Mouse (Mus musculus) spleen, adult 12 weeks (tissue): ENCODE results near the gene Zfhx3.
A peak's percentile ranks its signal among the peaks of the same experiment; 100 is the strongest.

Experiments
- DNase-seq: peaks from one replicate; pipeline ENCODE4 v3.0.0; 2022; ENCODE audit warnings: low spot score

Gene Zfhx3

DNA sequence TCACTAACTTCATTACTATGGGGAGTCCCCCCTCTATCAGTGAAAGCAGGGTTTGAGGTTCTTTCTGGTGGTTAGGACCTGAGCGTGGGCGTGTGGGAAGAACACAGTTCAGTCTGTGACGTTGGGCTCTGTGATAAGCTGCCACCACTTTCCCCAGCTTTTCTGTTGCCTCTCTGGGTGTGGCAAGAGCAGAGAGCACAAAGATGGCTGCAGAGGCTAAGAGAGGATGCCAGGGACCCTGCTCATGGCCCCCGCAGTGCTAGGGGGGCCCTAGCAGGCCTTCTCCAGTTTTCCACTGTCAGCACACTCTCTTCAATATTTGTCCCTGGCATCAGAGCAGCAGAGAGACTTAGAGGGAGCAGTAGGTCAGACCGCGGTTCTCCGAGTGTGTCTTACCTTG lies 924.0 kb downstream of the Zfhx3 start:
- no peak for DNase-seq

DNA sequence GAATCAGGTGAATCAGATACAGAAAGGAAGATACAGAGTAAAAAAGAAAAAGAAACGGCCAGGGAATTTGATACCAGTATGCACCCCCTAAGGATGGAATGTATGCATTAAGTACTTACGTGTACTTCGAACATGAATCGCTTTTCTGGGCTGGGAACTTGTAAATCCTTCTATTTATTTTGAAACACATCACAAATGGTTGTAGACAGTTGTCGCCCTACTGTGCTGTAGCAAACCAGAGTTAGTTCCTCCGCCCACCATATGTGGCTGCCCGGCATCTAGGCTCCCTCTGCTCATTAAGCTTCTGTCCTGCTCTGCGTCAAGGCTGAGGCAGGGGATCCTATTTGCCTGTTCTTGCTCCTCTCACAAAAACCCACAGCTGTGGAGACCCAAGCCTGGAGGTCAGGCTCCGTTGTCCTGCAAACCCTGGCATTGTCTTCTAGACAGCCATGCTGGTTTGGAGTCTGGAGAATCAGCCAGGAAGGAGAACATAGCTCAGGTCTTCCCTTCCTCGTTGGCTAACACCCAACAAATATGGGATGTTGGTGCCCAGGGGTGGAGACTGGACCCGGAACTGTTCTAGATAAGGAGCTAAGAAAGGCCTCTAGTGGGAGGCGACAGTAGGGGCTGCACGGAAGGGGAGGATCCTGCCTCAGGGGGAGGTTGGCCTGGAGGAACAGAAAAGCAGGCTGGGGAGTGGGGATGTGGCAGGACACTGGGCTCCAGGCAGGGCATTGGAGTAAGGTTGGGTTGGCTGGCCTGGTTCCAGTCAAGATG lies 925.2 kb downstream of the Zfhx3 start:
- no peak for DNase-seq

DNA sequence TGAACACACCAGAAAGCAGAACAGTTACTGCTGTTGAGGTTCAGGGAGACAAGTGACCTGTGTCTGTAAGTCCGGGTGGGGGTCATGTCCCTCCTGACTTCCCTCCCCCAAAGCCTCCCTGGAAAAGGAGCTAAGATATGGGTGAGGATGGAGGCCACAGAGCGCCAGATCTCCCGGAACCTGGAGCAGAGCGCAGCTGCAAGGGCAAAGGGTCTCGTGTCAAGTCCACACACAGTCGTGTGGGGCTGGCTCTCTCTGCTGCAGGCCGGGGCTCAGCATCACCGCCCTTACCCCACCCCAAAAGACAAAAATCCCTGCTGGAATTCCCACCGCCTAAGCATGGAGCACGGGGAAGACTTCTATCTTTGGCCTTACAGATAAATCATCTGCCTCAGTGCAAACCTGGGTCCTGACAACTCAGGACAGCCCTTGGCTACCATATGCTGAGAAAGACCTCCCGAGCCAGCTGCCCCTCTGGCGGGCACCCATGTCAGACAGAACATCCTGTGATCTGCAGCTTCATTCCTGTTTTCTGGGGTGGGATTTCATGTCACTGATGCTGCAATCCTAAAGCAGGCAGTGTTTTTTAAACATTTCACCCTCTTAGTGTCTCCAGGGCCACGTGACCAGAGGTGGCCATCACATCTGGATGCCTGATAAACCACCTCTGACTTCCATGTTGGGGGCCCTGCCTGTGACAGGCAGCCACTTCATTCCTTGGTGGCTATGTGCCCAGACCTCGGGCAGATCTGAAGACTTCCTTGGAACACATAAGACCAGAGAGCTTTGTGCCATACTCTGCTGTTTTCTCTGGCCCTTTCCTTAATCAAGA lies 926.0 kb downstream of the Zfhx3 start:
- no peak for DNase-seq

DNA sequence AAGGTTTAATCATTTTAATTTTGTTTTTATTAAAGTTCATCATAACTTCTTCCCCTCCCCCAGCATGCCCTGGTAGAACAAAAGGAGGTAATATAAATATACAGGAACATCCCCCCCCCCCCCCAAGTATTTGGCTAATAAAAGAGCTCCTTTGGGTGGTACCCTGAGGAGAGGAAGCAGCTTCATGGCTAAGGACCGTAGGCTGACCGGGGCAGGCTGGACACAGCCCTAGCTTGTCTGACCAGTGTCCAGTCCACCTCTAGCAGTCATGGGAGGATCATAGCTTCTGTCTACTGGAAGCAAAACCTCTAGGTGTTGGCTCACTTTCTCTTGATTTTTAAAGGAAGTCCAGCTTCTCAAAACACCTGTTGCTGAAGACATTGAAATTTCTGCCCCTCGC lies 927.0 kb downstream of the Zfhx3 start:
- DNase-seq = no peak

DNA sequence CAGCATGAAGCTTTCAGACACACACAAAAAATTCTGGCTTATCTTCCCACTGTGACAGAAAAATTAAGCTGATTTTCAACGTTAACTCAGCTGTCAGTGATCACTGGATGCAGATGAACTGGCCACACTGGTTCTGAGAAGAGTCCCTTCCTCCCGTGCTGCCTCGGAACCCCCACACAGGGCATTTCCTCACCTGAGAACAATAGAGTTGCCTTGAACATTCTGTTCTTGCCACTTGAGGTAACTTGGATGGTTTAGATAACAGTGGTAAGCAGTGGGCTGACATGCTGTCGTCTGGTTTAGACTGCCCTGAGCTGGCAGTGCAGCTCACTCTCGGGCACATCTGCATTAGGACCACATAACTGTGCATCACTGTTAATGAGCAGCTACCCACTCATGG lies 927.5 kb downstream of the Zfhx3 start:
- no peak for DNase-seq

DNA sequence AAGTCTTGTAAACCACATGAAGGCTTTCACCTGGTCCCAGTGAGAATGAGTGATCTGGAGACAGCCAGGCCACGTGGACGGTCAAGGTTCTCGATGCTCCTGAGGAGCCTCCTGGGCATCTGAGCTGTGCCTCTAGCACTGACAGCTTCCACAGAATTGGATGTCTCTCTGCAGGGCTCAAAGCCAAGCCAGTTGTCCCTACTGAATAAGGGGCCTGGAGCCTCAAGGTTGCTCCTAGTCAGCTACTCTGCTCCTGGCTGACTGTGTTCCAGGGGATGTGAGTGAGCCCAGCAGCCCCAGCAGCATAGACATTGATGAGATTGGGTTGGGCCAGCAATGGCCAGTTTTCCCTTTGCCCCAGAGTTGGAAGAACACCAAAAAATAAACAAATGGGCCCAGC lies 927.9 kb downstream of the Zfhx3 start:
- no peak for DNase-seq

DNA sequence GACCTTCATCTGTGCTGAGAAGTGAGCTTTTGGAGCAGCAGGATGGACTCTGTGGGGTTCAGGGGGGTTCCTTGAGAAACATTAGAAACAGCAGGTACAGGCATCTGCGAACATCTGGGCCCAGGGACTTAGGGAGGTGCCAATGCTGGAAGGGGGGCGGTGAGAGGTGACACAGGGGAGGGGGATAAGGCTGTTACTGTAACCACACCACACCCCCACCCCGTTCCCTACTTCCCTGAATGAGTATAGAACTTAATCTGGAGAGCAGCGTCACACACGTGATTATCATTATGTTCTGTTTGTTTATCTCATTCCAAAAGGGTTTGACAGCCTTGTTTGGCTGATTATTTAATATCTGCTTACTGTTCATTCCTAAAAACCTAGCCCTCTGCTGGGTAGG lies 933.3 kb downstream of the Zfhx3 start:
- no peak for DNase-seq

DNA sequence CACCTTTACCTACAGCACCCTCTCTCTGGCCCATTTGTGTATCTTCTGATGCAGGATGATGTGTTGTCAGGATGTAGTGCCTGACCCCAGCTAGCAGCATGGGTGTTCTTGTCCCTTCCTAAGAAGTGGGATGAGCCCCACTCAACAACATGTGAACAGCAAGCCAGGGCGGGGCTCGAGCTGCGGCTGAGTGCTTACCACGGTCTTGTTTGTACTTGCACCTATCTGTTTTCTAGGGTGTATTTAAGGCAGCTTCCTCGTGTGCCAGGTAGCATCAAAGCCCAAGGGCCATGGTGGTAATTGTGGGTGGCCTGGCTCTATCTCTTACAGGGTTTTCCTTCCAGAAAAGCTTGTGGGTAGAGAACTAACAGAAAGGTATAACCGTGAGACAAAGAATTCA lies 937.7 kb downstream of the Zfhx3 start:
- no peak for DNase-seq

DNA sequence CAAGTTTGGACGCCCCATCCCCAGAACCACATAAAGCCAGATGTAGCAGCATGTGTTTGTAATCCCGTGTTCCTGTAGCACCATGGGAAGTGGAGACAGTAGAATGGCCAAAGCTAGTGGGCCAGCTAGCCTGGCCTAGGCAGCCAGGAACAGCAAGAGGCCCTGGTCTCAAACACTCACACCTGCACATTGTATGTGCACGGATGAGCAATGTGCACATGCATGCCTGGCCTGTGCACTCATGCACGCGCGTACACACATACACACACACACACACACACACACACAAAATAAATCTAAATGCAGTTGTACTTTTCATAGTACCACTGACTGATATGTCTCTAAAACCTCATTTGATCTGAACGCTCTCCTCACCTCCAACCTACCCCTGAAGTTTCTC lies 938.9 kb downstream of the Zfhx3 start:
- no peak for DNase-seq

DNA sequence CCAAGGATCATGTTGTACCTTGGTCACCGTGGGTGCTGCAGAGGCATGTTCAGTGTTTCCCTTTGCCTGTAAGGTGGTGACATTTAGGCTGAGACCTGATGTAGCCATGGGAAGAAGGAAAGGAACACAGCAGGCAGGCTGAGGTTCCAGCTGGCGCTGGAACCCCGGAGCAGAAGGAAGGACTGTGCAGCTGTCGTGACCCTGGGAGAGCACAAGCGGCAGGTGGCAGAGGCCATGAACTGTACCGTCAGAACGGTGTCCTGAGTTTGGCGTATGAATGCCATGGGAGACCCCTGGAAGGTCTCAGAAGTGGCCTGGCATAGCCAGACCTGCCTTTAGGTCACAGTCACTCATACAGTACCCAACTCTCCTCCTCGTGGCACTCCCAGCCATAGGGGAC lies 939.6 kb downstream of the Zfhx3 start:
- no peak for DNase-seq

DNA sequence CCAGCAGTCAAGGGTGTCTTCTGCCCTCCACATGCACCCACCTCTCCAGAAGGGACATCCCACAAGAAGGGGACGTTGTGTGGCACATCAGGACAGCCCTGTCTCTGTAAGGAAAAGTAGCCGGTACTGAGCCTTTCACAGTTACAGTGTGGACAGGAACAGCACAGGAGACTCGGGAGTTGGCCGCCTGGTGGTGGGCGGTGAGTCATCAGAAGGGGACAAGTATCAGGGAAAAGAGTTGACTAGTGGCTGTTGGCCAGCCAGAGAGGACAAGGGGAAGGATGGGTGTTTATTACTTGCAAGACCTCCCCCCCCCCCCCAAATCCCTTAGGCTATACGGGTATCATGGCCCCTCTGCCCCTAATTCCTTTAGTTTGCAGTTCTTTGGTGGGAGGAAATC lies 940.9 kb downstream of the Zfhx3 start:
- no peak for DNase-seq

DNA sequence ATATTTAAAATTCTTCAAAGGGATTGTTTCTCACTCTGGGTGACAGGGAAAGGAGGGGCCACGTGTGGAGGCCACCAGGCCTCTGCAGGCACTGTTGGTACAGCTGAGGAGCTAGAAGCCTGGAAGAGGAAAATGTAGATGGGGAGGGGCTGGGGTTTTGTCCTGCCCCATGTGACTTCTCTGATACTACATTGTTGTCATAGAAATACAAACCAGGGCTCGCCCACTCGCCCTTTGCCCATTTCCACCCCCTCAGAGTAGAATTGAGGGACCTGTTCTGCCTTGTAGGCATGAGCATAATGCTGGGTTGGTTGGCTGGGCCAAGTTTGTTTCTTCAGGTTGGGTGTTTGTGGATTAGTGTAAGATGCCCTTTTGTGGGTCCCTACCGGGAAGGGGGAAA lies 942.5 kb downstream of the Zfhx3 start:
- no peak for DNase-seq

DNA sequence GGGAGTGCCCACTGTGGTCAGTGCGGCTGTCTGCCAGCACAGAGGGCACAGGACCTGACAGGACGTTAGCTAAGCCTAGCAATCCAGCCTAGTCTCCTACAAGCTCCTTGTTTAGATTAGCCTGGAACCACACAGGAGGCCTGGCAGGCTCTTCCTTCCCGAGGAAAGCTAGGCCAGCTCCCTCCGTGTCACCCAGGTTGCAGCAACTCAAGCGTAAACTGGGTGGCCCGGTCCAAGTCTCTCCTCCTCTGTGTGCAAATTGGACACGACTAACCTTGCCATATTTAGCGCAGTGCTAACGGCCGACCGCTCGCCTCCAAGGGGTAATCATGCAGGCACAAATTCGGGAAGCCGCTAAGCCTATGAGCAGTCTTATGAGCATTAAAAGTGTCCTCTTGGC lies 943.0 kb downstream of the Zfhx3 start:
- DNase-seq = no peak

DNA sequence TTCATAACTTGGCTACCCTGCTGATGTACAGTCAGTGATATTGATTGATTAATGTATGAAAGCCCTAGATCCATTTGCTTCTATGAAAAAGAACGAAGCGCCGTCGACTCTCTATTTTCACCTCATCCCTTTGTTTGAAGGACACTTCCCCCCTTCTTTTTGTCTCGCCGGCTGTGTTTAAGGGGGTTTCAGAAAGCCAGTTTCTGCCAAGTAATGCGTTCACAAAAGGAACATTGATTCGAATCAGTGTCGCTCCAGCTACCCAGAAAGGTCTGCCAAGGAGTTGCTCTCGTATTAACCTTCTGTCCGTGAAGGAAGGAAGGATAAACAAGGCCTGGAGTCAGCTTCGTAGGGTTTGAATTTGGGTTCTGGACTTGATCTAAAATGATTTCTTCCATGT lies 943.4 kb downstream of the Zfhx3 start:
- no peak for DNase-seq

DNA sequence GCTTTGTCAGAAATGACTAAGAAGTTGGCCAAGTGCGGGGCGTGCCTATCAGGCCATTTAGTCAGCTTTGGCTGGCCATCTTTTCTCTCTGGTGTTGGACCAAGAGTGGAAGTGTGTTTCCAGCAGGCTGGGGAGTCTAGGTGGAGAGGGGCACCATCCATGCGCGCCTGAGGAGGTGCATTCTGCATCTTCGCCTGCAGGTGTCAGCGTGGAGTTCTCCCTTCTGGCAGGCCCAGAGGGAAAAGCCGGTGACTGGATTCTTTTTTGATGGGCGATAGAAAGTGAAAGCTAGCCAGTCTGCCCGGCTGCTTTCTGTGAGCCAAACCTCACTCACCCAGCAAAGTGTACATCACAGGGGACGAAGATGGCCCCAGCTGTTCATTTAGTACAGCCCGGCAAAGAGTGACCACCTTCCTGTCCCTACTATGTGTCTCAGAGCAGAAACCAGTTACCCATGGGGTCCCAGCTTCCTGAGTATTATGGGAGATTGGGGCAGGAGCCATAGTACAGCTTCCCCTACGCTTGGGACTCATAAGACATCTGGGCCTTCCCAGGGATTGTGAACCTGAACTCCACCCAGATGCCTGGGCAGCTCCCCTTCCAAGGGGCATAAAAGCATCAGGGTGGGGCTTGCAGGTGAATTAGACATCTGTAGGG lies 944.3 kb downstream of the Zfhx3 start:
- DNase-seq = peak; percentile 44

DNA sequence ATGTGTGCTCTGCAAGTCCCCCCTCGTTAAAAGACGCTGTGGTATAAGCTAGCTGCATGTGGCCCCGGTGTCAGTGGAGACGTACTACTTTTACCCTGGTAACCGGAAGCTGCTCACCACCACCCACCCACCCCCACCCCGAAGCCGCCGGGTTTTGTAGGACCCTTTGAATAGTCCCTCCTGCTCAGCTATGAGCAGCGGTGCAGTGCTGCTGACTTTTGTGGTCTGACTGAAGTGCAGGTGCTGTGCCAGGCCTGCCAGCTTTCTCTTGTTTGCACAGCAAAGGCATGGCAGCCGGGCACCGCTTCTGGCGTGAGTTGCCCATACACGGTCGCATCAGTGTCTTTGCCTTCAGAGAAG lies 944.8 kb downstream of the Zfhx3 start:
- DNase-seq = no peak

DNA sequence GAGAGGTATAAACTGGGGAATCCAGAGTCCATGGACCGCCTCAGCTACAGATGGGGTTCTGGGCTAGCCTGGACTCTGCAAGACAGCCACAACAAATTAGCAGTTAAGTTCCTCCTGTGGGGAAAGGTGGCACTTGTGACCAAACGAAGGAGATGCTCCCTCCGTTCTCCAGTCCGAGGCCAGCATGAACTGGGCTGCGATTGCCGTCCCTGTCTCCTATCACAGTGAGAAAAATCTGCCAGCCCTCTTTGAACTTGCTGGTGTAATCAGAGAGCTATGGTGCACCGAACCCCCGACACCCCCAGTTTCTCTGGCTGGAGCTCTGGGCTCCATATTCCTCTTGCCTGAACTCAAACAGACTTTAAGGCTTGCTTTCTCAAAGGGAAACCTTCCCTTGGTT lies 945.4 kb downstream of the Zfhx3 start:
- DNase-seq = no peak

DNA sequence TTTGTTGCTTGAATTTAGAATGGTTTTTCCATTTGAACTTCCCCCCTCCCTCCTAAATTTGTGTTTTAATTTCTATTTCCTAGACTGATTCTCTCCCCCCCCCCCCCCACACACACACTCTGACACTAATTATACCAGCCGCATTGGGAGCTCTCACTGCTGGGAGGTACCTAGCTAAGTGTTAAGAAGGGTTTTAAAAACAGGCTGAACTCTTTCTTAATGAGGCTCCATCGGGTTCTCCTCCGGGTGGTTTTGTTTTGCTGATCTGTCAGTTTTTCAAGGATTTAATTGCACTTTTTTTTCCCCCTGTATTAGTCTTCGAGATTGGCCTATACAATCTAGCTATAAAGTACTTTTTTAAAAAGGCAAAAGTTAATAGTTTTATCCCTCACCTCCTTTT lies 946.5 kb downstream of the Zfhx3 start:
- DNase-seq = no peak

DNA sequence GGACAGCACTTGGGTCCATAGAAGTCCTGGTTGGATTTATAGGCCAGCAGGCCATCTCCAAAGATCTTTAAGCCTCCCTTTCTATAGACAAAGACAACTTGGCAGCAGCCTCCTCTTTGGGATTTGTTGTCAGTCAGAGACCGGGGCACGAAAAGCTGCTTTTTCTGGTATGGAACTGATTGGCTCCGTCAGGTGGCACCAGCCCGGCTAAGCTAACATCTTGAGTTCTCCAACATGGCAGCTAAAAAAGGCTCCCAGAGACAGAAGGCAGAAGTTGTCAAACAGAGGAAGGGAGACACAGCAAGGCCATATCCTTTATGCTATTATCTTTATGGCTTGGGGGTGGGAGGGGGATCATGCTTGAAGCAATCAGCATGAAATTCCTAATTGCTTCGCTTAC lies 947.0 kb downstream of the Zfhx3 start:
- no peak for DNase-seq

DNA sequence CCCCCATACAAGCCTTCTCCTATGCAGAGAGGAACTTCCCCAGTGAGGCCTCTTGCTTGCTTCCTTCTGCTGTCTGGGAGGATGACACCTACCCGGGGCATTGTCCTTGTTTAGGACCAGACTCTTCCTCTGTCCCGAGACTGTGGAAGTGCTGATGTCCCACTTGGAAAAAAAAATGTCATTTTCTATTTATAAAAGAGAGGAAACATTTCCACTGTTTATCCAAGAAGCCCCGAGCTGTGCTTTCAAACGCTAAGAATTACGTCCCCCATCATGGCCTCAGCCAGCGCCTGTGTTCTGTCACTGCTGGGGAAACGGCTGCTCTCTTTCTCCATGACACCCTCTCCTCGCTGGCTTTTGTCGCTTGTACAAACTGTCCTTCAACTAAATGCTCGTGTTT lies 951.8 kb downstream of the Zfhx3 start:
- DNase-seq = no peak

DNA sequence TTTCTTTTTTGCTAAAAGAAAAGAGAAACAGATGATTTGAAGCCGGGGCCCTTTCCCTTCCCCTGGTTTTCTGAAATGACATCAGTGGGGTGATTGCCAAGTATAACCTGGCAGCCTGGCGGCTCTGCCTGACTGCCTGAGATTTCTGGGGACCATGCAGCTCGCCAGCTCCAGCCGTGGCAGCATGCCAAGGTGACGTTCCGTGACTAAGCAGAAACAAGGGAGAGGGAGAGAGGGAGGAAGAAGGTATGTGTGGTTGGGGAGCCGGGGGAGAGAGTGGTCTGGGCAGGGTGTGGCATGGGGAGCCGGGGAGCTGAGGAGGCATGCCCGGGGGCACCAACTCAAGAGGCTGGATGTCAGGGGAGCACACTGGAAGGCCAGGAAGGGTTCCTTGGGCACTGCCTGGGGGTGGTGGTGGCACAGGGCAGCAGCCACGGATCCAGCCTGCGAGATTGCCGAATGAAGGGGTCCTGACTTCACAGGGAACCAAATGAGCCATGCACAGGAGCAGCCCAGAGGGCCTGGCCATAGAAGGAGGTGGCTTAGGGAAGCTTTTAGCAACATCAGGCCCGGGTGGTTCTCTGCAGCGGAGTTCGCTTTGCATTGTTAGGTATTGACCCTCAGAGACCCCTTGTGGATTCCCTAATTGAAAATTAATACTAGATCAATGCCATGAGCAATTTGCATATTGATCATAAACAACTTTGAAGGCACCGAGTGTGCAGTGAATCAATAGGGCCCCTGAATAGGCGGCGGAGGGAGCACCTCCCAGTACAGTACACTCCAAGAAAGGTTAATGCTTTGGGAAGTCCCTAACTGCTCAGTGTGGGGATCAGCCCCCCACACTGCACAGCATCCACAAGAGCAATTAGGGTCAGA lies 954.3 kb downstream of the Zfhx3 start:
- no peak for DNase-seq
